Mouse (Mus musculus) midbrain, embryonic 14.5 days (tissue): ENCODE data around the gene Kcnb1. TPM values are rescaled to one million over a fixed set of nuclear protein-coding genes. Genes with fewer than 3 reads are reported as not detected.

Experiments used
- ATAC-seq: fragments of 200-750 bp; cut with Nextera tagmentation; 2 replicates; pipeline ENCODE4 v1.8.0; 2017; ENCODE audit warnings: moderate number of reproducible peaks, moderate library complexity; ENCODE audit not compliant: low FRiP score, low TSS enrichment
- DNase-seq: peaks from one replicate; pipeline ENCODE4 v3.0.0-alpha.2; 2015
- H3K27ac ChIP-seq: fragments of 300-500 bp; sonication (generic); replicated peaks from 2 replicates; pipeline ENCODE4 v1.5.1; 2014; ENCODE audit warnings: mild to moderate bottlenecking, low read depth, low read length, moderate library complexity
- H3K27me3 ChIP-seq: fragments of 300-500 bp; sonication (generic); 2 replicates; pipeline ENCODE4 v1.6.1; 2014; ENCODE audit warnings: low read length, control low read depth, mixed read lengths; ENCODE audit not compliant: control insufficient read depth, insufficient read depth
- H3K36me3 ChIP-seq: fragments of 300-500 bp; sonication (generic); 2 replicates; pipeline ENCODE4 v1.6.1; 2014; ENCODE audit warnings: low read length, control low read depth; ENCODE audit not compliant: control insufficient read depth, insufficient read depth
- H3K4me1 ChIP-seq: fragments of 300-500 bp; sonication (generic); 2 replicates; pipeline ENCODE4 v1.6.1; 2014; ENCODE audit warnings: mild to moderate bottlenecking, antibody characterized with exemption, low read length, control low read depth; ENCODE audit not compliant: control insufficient read depth, insufficient read depth
- H3K4me2 ChIP-seq: fragments of 300-500 bp; sonication (generic); 2 replicates; pipeline ENCODE4 v1.6.1; 2014; ENCODE audit warnings: mild to moderate bottlenecking, low read length, moderate library complexity
- H3K4me3 ChIP-seq: fragments of 300-500 bp; sonication (generic); replicated peaks from 2 replicates; pipeline ENCODE4 v1.5.1; 2014; ENCODE audit warnings: low read depth, low read length
- H3K9ac ChIP-seq: fragments of 300-500 bp; sonication (generic); replicated peaks from 2 replicates; pipeline ENCODE4 v1.6.1; 2014; ENCODE audit warnings: mild to moderate bottlenecking, low read length, moderate library complexity
- H3K9me3 ChIP-seq: fragments of 300-500 bp; sonication (generic); 2 replicates; pipeline ENCODE4 v1.6.1; 2016; ENCODE audit warnings: low read length, control low read depth, mixed read lengths; ENCODE audit not compliant: control insufficient read depth
- WGBS: fragments of 180-500 bp; shearing (Covaris S2); extraction: QIAGEN DNeasy Blood & Tissue Kit; methylation state at CpG from one replicate; pipeline ENCODE4 v1.1.7; 2014; 5-methylcytosine and 5-hydroxymethylcytosine counted together
- polyA plus RNA-seq: library from polyadenylated mRNA; unstranded; fragments of >200 nt; fragmentation: Nextera tagmentation; extraction: Ambion mirVana; gene quantifications from 2 replicates; pipeline ENCODE4 v1.2.1, GENCODE M21; 2014

Gene Kcnb1
- polyA plus RNA-seq, 1 experiment from 2014 or later, result 3.1 TPM

DNA sequence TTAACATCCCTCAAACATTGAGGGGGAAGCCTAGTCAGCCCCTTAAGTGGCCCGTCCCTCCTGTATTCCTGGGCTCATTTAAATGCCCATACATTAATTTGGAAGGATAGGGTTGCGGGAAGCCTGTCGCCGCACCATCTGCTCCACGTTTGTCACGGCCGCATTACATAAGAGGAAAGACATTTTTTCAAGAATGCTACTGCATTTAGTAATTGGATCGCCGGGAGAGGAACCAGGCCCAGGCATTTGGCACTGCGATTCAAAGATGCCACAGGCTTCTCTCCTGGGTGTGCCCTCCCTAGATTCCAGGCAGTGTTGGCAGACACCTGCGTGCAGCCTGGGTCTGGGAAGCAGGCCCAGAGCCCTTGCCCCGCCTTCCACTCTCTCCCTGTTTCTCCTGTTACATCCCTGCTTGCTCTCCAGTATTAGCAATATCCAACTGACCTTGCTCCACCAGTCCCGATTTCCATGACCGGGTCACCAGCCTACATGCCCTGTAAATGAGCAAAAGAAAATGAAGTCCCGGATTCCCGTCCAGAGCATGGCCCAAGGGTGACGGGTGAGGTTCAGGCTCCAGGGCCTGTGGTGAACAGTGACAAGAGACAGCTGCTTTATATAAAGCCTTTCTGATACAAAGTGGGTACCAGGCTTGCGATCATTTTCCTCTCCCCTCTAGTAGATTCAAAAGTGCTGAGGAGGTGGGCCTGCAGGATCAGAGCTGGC, 110.3 kb downstream of the Kcnb1 start:
- H3K27ac ChIP-seq, result peak overlapping the region; percentile 49
- no peak for ATAC-seq
- WGBS, result 34% methylated on average over 18 of the region's 18 CpGs
- peaks cover 14% of the 10 kb centered on the region for H3K4me1 ChIP-seq
- H3K4me3 ChIP-seq, result no peak overlapping the region
- H3K9ac ChIP-seq, result 0 out of 2 replicates have a peak overlapping the region, but pooled peaks have one; percentile 34
- no peaks in the 10 kb centered on the region for H3K27me3 ChIP-seq
- H3K9me3 ChIP-seq, result no peaks in the 10 kb centered on the region
- peak; percentile 55 for DNase-seq
- H3K4me2 ChIP-seq, result no peak overlapping the region; the same call in 1 of the 2 replicates
- H3K36me3 ChIP-seq, result no peaks in the 10 kb centered on the region

DNA sequence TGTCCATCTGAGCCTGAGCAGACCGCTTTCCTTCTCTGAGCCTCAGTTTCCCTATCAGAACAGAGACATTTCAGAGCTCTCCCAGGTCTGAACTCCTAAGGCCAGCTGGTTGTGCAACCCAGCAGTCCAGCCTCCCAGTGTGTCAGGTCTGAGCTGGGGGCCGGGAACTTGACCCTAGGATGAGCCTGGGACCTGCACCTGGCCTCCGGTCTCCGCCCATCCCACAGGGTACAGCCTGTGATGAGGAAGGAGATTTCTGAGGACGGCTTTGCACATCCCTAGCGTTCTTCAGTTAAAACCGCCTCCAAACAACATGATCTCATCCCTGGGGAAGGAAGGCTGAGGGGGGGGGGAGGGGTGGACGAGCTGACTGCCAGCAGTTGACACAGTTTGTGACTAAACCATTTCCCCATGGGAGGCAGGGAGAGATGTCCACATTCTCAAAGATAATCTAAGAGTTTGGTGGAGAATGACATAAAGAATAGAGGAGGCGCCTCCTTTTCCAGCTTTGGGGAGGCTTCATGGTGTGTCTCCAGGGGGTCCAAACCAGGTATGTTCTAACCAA, 110.9 kb downstream of the Kcnb1 start:
- Histone ChIP-seq H3K36me3 (no peaks in the 10 kb centered on the region), H3K9me3 (no peaks in the 10 kb centered on the region), H3K9ac (no peak overlapping the region), H3K27me3 (no peaks in the 10 kb centered on the region), H3K4me3 (no peak overlapping the region), H3K27ac (no peak overlapping the region; the same call in 1 of the 2 replicates), H3K4me2 (no peak overlapping the region), H3K4me1 (peaks cover 14% of the 10 kb centered on the region)
- DNase-seq (peak; percentile 41), ATAC-seq (peak; percentile 27; the same call in 1 of the 2 replicates)
- 44% methylated on average over 9 of the region's 9 CpGs for WGBS

DNA sequence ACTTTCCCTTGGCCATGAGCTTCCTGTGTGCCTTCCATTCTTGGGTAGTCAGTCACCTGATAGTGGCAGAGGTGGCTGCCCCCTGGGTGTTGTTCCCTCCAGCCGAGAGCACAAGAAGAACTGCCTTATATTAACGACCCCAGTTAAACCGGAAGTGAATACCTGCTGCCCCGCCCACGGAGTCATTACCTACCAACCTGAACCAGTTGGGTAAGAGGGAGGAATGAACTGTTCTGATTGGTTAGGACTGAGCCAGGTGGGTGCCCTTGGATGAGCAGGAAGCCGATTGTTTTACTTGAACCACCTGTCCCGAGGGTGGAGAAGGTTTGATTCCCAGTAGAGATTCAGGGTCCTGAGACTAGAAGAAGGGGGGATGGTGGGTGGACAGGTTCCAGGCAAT, 111.5 kb downstream of the Kcnb1 start:
- DNase-seq (no peak), ATAC-seq (no peak)
- no peaks in the 10 kb centered on the region for H3K9me3 ChIP-seq
- 50% methylated on average over 7 of the region's 7 CpGs for WGBS
- no peak overlapping the region for H3K9ac ChIP-seq
- no peaks in the 10 kb centered on the region for H3K27me3 ChIP-seq
- no peak overlapping the region for H3K4me2 ChIP-seq
- no peak overlapping the region for H3K27ac ChIP-seq
- no peak overlapping the region for H3K4me3 ChIP-seq
- peaks cover 14% of the 10 kb centered on the region for H3K4me1 ChIP-seq
- no peaks in the 10 kb centered on the region for H3K36me3 ChIP-seq

GRCm38 (mm10) chr2:167077199-167077962, 112.6 kb downstream of the Kcnb1 start:
- WGBS, result 87% methylated on average over 11 of the region's 11 CpGs
- no peak overlapping the region for H3K27ac ChIP-seq
- no peak overlapping the region for H3K4me2 ChIP-seq
- H3K4me3 ChIP-seq, result no peak overlapping the region
- peaks cover 14% of the 10 kb centered on the region for H3K4me1 ChIP-seq
- no peaks in the 10 kb centered on the region for H3K9me3 ChIP-seq
- DNase-seq (no peak), ATAC-seq (no peak)
- H3K36me3 ChIP-seq, result no peaks in the 10 kb centered on the region
- H3K27me3 ChIP-seq, result no peaks in the 10 kb centered on the region
- no peak overlapping the region for H3K9ac ChIP-seq

DNA sequence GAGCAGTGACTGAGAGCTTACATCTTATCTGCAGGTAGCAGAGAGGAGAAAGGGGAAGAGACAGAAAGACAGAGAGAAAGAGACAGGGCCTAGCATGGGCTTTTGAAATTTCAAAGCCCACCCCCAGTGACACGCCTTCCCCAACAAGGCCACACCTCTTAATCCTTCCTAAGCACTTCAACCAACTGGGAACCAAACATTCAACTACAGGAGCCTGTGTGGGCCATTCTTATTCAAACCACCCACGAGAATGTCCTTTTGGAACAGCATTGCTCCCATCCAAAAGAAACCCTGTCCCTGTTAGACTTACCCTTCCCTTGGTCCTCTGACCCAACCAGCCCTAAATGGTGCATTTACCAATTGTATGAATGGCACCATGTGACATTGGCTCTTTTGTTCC, 113.2 kb downstream of the Kcnb1 start:
- Histone ChIP-seq H3K4me1 (peaks cover 14% of the 10 kb centered on the region), H3K27me3 (no peaks in the 10 kb centered on the region), H3K4me2 (no peak overlapping the region), H3K27ac (no peak overlapping the region), H3K36me3 (no peaks in the 10 kb centered on the region), H3K9ac (no peak overlapping the region), H3K4me3 (no peak overlapping the region), H3K9me3 (no peaks in the 10 kb centered on the region)
- no peak for DNase-seq
- 69% methylated on average over 2 of the region's 2 CpGs for WGBS
- no peak for ATAC-seq

DNA sequence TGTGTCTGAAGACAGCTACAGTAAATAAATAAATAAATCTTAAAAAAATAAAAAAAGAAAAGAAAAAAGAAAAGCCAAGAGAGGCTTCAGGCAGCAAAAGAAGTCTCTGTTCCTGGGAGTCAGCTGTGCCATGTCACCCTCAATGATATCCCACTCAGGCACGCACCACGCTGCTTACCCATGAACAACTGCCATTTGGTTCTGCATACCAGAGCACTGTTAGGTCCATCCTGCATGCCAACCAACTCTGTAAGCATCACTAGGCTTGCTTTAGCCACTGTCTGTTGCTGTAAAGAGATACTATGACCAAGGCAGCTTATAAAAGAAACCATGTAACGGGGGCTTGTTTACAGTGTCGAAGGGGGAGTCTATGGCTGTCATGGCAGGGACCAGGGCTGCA, 113.6 kb downstream of the Kcnb1 start:
- no peak overlapping the region for H3K9ac ChIP-seq
- H3K27ac ChIP-seq, result no peak overlapping the region
- H3K36me3 ChIP-seq, result no peaks in the 10 kb centered on the region
- WGBS, result 95% methylated on average over 4 of the region's 4 CpGs
- H3K9me3 ChIP-seq, result no peaks in the 10 kb centered on the region
- H3K4me1 ChIP-seq, result peaks cover 14% of the 10 kb centered on the region
- H3K27me3 ChIP-seq, result no peaks in the 10 kb centered on the region
- H3K4me3 ChIP-seq, result no peak overlapping the region
- H3K4me2 ChIP-seq, result no peak overlapping the region
- ATAC-seq (no peak), DNase-seq (no peak)

DNA sequence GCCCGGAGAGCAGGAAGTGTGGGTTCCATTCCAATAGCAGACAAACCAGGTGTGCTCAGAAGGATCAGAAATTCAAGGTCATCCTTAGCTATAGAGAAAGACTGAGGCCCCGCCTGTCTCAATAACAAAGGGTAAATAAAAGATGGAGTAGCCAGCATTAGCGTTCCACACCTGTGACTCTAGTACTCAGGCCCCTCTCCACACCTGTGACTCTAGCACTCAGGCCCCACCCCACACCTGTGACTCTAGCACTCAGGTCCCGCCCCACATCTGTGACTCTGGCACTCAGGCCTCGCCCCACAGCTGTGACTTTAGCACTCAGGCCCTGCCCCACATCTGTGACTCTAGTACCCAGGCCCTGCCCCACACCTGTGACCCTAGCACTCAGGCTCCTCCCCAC, 115.4 kb downstream of the Kcnb1 start:
- no peak for DNase-seq
- ATAC-seq, result no peak
- H3K9me3 ChIP-seq, result no peaks in the 10 kb centered on the region
- no peak overlapping the region for H3K4me2 ChIP-seq
- H3K4me3 ChIP-seq, result no peak overlapping the region
- no peak overlapping the region for H3K9ac ChIP-seq
- peaks cover 11% of the 10 kb centered on the region for H3K4me1 ChIP-seq
- H3K27ac ChIP-seq, result no peak overlapping the region
- H3K36me3 ChIP-seq, result no peaks in the 10 kb centered on the region
- WGBS, result 93% methylated on average over 5 of the region's 5 CpGs
- no peaks in the 10 kb centered on the region for H3K27me3 ChIP-seq

DNA sequence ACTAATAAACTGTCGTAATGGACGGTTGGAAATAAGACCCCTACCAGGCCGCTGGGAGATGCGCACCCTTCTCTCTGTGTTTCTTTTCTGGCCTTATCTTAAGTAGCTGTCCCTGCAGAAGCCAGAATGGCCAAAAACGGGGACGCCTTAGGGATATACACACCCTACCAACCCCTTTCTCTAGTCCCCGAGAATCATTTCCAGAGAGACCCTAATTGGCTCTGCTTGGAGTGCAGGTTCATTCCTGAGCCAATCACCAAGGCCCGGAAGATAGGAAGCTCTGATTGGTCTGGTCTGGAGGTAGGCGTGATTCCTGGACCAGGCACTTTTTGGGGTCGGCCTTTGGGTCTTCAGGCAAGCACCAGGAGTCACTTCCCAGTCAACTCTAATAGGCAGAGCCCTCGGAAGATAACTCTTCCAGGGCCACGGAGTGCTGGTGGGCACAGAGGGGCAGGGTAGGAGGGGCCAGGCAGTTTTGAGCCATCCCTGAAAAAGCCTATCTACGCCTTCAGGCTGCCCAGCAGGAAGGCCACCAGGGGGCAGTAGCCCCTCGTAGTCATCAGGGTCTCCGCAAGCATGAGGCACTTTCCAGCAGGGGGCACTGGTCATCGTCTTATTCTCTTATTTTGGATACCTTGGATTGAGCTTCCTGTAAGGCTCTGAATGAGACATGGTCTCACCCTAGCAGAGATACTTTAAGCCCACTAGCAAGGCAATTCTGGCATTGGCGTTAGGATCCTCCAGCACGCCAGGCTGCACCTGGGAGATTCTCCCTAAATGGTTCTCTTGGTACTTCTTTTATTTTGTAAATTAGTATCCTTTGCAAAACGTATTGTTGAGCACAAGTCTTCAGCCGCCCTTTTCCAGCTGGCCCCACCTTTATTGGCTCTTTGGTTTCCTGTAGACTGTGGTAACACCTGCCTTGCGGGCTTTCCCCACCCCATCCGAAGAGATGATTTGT, 118.0 kb downstream of the Kcnb1 start:
- 0 out of 2 replicates have a peak, but pooled peaks cover 2% of the 10 kb centered on the region for H3K4me1 ChIP-seq
- H3K9ac ChIP-seq, result peak overlapping the region; percentile 44
- H3K36me3 ChIP-seq, result peaks cover under 1% of the 10 kb centered on the region; the same call in 1 of the 2 replicates
- H3K27me3 ChIP-seq, result no peaks in the 10 kb centered on the region
- peak overlapping the region; percentile 62 for H3K4me2 ChIP-seq
- H3K9me3 ChIP-seq, result no peaks in the 10 kb centered on the region
- DNase-seq, result peak; percentile 99
- H3K27ac ChIP-seq, result peak overlapping the region; percentile 75
- peak overlapping the region; percentile 38 for H3K4me3 ChIP-seq
- peak; percentile 96 for ATAC-seq
- 8% methylated on average over 22 of the region's 22 CpGs for WGBS
